Mouse (Mus musculus) yolk sac, embryonic 10.5 days (tissue): ENCODE data around the gene Gabrb3.

ENCODE experiments used
- DNase-seq: peaks from one replicate; pipeline ENCODE4 v3.0.0-alpha.2; 2017; ENCODE audit warnings: low spot score

The Gabrb3 gene

DNA sequence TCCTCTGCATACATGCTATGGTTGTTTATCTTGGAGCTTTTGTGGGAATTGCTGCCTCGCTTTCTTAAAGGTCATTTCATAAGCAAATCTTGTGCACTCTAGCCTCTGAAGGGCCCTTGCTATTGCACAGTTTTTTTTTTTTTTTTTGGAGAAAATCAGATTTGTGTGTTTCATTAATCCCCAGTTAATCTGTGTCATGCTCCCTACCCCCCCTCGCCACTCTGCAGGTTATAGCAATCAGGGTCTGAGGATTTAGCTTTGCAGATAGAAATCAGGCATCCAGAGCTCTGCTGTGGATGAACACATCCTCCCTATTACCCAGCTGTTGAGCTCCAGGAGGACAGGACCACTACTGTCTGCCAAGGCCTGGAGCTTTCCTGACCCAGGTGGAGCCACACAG lies at the start of gene Gabrb3:
Gene Gabrb3, plus strand, starts transcription at position 301 of the 400 bp plus-strand sequence.
- DNase-seq: no peak

DNA sequence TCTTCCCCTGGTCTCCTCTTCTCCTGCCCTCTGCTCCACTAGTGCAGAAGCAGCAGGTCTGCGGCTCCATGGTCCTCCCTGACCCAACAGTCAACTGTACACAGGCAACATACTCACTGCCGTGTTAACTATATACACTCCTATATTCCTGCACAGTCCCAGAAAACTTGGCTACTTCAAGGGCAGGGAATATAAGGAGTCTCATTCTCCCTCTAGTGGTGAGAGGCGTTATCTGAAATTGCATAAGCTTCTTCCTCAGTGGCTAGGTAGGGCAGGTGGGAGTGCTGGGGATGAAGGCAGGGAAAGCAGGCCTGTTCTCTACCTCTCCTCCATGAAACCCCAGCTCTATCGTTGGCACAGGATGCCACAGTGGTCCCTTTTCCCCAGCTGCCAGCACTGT lies 35.4 kb upstream of the Gabrb3 start:
- DNase-seq: no peak

DNA sequence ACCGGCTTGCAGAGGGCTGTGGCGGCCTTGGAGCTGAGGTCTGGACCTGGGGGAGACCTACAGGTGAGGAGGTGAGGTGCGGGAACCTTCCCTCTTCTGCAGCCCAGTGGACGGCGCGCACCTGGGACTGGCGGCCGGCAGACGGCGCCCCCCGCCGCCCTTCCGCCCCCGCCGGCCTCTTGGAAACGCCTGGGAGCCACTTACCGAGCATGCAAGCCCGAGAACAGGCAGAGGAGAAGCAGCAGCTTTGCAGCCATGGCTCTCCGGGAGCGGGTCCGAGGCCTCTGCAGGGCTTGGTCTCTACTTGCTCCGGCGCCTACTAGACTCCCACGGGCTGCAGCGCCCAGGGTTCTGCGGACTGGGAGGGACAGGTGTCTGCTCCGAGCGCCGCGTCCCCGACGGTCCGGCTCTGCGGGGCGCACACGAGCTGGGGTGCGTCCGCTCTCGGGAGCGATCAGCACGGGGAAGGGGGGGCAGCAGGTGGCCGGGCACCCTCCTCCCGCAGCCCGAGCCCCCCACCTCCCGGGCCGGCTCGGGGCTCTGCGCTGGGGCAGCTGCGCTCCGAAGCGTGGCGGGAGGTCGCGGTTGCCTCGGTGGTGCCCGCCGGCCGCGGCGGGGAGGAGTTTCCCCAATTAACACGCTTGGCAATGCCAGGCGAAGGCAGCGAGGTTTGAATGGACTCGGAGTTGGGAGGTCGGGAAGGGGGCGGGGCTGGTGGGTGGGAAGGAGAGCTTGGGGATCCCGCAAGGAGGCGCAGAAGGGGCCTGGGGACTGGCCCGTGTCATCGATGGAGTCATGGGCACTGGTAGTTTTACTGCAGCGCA lies 32.8 kb upstream of the Gabrb3 start, which contains the start of gene Gabrg3:
Gene Gabrg3, minus strand, starts transcription at position 672 of the 824 bp plus-strand sequence.
- DNase-seq: no peak

DNA sequence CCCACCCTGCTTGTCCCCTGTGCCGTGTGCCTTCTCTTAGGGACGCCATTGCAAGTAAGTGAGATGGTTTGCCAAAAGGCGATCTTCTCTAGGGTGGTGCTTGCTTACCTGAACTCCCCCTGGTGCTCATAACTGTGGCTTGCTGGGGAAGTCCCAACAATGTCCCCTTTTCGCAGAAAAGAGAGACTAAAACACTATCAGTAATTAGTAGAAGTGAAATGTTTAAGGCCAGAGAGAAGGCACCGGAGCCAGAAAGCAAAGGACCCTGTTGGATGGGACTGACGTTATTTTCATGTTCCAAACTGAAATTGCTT lies 32.2 kb upstream of the Gabrb3 start:
- no peak for DNase-seq

DNA sequence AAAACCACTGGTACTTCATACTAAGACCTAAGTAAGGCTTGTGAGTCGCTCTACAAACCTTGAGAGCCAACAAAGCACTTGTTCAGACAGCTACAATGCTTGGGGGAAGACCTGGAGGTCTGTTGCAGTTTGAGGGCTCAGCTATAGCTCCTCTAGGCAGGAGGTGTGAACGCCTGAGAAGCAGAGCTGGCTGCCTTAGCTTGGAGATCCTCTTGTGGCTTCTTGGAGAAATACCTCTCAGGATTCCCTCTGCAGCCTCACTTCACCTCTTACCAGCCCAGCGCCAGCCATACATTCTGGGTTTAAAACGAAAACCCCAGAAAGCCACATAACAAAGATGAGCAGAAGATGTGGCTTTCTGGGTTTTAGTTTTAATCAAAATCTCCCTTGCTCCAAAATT lies 29.4 kb upstream of the Gabrb3 start:
- DNase-seq: no peak

DNA sequence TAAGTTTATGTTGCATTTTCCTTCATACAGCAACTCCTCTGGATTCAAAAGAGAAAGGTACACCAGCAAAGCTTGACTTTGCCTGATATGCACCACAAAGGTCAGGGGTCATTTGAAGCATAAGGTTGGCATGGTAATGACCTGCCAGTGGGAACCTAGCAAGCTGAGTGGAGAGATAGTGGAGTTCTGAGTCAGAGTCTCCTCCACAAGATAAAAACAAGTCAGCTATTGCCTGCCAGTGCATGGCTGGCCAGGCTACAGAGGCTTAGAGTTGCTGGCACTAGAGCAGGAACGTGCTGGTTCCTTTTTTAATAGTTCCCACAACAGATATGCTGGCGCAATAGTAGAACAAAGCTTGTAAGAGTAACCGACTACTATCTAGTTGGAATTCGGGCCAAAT lies 25.9 kb upstream of the Gabrb3 start:
- DNase-seq: no peak

DNA sequence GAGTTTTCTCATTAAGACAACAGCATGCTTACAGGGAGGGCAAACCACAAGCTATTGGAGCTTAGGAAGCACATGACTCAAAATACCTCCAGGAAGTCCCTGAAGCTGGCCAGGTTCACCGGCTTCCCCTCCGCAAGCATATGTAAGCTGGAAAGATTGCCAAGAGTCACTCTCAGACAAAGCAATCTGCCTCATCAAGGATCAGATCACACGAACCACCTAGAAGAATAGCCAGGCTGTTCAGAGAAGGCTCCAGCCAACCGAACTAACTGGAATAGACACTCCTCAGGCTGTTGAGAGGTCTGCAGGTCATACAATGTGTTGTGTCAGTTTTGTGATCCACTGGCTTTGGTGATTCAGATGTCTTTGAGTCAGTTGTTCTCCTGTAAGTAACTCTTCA lies 8.3 kb upstream of the Gabrb3 start:
- DNase-seq: no peak

DNA sequence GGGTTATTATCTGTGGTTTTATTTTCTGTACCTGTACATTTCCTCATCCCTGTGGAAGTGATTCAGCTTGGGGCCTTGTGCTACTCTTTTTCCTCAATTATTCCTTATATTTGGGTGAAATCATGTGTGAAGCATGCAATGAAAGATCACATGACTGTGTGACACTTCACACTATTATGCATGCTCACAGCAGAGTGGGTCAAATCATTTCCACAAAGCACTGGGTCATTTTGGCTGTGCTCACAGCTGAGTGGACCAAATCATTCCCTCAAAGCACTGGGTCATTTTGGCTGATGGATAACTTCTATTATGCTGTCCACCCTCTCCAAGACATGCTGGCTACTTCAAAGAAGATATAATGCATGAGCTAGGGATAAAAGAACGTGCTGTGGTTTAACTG lies 6.6 kb upstream of the Gabrb3 start:
- no peak for DNase-seq

DNA sequence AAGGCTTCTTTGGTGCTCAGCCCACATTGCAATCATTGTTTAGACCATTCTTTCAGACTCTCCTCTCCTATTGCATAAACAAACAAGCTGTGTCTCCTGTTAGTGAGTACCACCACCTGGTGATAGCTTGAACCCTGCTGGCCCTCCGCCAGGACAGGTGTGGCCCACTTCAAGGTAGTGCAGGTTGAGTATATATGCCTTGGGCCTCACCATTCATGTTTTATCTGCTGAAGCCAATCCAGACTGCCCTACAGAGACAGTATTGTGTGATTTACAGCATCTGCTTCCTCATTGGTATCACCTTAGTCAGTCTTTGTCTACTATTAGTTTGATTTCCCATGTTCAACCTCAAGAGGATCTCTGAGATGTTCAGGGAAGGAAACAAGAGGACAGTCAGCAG lies 1.6 kb downstream of the Gabrb3 start:
- DNase-seq: no peak

DNA sequence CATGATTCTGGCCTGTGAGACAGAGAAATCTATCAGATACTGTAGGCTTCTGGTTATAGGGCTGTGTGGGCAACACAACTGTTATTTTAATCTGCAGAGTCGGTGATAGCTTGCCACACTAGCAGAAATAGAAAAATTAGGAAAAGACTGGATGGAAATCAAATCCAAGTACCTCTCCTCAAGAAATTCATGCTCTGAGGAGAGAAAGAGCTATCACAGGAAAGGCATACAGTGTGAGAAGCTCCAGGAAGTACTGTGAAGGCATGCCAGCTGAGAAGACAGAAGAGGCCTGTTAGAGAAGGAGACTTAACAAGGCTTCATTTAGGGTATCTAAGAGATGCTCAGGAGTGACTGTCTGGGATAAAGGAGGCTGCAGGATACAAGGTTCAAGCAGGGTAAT lies 3.2 kb downstream of the Gabrb3 start:
- DNase-seq: no peak

DNA sequence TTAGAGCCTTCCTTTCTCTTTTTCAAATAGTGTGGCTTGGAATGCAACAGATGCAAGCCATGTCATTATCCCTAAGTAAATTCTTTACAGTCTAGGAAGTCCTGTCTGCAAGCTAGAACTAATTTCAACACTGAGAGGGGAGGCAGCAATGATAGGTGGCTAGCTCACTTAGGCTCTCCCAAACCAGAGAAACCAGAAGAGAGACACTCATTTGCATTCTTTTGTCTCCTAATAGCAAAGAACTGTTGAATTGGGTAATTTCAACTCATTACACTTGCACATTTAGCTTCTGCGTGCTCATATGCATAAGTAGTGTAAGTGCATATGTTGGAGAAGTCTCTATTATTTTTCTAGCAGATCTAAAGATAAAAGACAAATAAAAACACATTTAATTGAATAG lies 28.7 kb downstream of the Gabrb3 start:
- no peak for DNase-seq

DNA sequence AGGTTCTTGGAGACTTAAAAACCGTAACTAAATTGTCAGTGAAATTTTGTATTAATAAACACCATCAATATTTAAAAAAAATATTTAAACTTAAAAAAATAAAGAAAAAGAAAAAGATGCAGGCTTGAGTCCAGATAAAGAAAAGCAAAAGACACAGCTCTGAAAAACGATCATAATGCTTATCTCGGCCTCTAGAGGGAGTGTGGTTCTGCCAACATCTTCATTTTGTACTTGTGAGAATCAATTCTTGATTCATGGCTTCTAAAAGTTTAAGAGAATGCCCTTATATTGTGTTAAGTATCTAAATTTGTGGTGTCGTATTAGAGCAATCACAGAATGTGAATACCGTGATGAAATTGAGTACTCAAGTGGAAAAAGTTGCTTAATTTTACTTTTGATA lies 40.9 kb downstream of the Gabrb3 start:
- DNase-seq: no peak

DNA sequence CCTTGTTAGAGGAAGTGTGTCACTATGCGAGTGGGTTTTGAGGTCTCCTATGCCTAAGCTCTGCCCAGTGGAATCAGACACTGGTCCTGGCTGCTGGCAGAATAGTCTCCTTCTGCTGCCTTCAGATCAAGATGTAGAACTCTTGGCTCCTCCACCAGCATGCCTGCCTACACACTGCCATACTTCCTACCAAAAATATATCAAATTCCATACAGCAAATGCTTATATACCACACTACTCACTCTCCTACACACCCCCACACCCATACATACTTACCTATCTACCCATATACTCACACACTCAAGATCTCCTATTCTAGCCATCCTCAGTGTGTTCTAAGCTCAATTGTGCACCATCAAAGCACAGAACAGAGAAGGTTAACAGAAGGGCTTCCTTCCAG lies 51.8 kb downstream of the Gabrb3 start:
- no peak for DNase-seq

DNA sequence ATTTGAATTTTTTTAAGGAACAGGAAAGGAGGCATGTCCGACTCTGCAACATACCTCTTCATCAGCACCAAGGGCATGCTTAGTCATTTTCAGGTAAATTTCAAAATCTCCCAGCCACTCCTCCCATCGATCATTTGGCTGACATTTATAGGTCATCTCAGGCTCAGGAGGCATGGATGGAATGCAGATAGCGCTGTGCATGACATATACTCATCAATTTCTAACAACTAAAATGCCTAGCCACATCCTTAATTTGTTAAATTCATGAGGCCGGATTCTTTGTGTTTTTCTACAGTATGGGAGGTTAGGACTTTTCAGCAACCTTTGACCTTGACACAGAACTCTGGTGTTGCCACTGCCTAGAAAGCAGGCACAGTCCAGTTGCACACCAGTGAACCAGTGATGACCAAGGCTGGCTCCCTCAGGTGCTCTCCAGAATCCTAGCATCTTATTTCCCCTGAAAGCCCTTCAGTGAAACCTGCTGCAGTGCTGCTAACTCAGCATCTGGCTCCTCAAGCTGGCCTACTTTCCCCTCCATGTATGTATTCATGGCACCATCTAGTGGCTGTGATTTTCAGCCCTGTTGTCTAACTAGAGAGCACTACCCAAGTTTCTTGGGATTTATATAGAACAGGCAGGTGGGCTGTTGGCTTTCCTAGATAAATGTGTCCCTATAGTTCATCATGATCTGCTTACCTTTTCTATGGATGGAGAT lies 54.5 kb downstream of the Gabrb3 start:
- DNase-seq: no peak

DNA sequence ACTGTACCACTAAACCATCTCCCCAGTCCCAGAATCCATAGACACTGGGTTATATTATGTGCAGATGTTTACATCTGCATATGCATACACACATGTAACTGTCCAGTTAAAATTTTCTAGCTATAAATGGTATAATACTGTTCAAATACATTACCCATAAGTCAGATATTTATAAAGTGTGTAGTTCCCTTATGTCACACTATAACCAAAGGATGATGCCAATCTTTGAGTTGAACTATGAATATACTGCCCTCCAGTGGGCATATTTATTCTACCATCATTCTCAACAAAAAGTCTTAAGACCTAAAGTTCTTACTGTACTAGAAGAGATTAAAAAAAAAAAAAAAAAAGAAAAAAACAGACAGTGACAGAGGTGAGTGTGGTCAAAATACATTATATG lies 63.4 kb downstream of the Gabrb3 start:
- DNase-seq: no peak

DNA sequence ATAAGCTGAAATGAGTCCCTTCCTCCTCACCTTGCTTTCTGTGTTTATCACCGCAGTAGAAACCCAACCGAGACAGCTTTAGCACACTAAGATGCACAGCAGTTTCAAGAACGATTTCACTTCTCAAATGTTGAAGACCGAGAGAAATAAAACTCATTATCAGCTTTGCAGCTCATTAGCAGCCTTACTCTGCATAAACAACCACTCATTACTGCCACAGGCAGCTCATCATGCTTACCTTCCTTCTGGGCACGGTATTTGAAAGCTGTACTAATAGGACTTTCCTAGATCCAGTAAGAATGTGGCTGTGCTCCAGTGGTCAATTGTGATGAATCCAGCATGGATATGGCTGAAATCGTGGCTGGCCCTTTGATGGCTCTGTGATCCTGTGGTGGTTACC lies 67.4 kb downstream of the Gabrb3 start:
- no peak for DNase-seq

DNA sequence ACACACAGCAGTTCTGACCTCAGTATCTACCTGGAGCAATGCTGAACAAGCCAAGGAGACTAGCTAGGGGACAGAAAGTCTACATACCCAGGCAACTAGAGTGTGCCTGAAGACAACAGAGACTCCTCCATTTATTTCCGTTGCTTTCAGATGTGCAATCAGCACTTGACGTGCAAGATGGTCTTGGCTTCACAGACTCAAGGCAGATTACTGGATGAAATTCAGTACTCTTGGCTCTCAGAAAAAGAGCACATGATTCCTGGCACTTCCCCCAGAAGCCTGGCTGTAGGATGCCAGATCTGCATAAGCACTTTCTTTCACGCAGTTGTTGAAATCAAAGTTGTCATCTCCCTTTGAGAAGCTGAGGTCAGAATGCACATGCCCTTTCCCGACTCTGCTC lies 72.3 kb downstream of the Gabrb3 start:
- DNase-seq: no peak

DNA sequence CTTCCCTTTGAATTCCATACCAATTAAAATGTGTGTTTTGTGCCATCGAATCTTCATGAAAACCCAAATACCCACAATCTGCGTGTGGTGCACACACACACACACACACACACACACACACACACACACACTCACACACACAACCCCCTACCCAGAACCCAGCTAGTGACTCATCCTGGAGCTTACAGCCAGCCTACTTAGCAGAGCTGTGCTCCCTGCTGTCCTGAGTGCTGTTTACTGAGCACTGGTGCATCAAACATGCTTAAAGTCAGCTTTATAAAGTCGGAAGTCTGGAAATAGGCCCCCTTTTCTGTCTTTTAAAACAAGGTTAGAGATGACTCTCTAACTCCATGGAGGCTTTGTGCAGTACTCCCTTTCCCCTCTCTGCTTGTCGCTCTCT lies 83.3 kb downstream of the Gabrb3 start:
- no peak for DNase-seq

DNA sequence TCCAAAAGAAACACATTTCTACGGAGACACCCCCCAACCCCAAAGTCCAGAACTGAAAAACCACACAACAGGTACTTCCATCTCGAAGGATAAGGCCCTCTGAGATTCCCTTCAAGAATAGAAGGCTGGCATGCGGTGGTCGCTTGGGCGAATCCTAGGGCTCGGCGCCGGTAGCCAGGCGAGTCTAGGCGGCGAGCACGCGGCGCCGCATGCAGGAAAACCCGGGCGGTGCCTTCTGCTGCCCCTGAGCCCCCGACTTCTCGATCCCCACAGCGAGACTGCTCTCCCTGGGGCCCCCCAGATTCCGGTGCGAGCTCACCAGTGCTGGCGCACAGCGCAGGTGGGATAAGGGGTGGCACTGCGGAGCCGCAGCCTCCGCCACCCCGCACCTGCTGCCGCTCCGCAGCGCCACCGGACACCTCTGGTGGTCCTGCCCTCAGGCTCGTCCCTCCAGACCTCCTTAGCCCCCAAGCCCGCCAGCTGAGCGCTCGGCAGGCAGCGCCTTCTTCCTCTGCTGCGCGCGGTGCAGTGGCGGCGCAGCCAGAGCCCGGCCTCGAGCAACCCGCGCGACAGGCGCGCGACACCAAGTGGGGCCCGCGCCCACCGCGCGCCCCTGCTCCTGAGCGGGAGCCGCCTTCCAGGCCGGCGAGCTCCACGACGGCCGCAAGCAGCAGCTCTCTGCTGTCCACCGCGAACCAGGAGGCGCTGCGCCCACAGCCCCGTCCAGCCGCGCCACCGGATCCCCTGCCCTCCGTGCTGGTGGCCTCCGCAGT lies 89.6 kb downstream of the Gabrb3 start:
- DNase-seq: no peak

DNA sequence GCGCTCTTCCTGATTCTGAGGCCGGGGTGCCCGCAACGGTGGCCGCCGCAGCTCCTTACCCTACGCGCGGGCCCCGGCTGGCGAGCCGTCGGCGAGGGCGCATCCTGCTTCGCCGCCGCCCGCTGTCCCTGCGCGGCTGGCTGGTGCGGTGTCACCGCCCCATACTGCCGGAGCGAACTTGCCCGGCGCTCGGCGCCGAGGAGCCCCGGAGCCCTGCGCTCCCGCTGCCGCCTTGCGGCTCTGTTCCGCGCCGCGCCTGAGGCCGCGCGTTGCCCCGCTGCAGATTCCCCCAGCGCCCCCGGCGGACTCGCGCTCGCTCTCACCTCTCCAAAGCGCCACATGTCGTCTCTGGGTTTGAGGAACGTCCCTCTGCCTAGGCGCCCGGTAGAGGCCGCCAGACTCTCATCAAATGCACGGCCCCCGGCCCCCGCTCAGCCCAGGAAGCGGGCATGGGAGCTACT lies 90.2 kb downstream of the Gabrb3 start, which contains the start of gene Gabra5:
Gene Gabra5, minus strand, starts transcription at position 379 of the 461 bp plus-strand sequence.
- DNase-seq: peak; percentile 10

DNA sequence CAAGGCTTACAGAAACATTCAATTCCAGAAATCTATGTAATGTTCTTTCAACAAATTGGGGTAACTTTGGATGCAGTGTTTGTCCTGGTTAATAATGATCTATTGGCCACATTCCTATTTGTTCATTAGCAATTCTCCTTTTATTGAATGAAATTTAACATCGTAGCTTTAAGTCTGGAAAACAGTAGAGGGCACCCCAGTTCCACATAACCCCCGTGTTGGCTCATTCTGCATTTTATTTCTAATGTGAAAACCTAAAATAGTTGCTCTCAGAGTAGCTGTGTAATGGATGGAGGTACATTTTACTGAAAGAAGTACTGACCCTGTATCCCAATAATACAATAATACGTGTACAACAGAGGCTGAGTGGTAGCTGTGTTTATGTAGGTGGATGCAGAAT lies 93.5 kb downstream of the Gabrb3 start:
- DNase-seq: no peak

DNA sequence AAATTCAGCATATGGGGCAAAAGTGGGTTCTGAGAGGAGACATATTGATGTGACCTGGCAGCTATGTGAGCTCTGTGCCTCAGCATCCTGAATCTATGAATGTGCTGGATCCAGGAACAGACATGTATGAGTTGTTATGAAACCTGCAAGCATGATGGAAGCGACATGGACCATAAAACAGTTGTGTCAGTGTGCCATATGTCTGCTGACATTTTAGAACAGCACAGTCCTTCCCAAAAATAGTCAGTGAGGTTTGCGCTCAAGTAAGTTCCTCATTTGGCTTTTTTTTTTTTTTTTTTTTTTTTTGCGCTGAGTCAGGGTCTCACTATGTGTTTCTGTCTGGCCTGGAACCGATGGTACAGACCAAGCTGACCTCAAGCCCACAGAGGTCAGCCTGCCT lies 110.0 kb downstream of the Gabrb3 start:
- DNase-seq: no peak

DNA sequence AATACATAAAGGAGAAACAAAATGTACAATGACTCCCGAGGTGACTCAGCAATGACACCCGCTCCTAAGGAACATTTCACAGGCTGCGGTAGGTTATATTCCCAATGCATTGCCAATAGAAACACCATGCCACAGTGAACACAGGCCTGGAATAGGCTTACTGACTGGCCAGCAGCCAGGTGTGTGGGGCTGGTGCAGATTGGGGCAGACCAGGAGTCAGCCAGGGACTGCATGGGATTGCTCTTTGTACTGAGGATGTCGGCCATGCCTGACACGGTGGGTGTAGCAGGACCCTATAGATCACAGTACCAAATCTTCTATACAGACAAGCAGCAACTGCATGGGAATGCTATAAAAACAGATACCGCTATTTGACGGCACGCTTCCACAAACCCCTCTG lies 110.5 kb downstream of the Gabrb3 start:
- no peak for DNase-seq
